Mouse (Mus musculus) CH12.LX (cell line): Measurements from ENCODE around the gene Ubtf.
"Not testable (repeated sequence)": the region's sequence is repeated elsewhere in the genome, so short reads cannot be mapped to it uniquely, and the experiment has no call there.

Source experiments
- BHLHE40 ChIP-seq: IDR thresholded peaks from 2 replicates; pipeline ENCODE4 v1.6.1; 2011; ENCODE audit warnings: mild to moderate bottlenecking, low read depth, low read length, improper control_type of control experiment
- CHD2 ChIP-seq: IDR thresholded peaks from 2 replicates; pipeline ENCODE4 v1.6.1; 2011; ENCODE audit warnings: low read length, improper control_type of control experiment
- CTCF ChIP-seq, 2 experiments: IDR thresholded peaks in 1 of 2; conservative IDR thresholded peaks in 1 of 2; 2 replicates each; pipeline ENCODE4 v1.5.1; 2011 to 2012; ENCODE audit warnings: low read depth in 2 of 2, low read length in 2 of 2, improper control_type of control experiment in 1 of 2, inconsistent platforms in 1 of 2, mild to moderate bottlenecking in 1 of 2, moderate library complexity in 1 of 2
- E2F4 ChIP-seq: IDR thresholded peaks from 2 replicates; pipeline ENCODE4 v1.6.1; 2011; ENCODE audit warnings: low read depth, low read length, improper control_type of control experiment; ENCODE audit not compliant: insufficient replicate concordance
- MAFK ChIP-seq: IDR thresholded peaks from 2 replicates; pipeline ENCODE4 v1.6.1; 2011; ENCODE audit warnings: low read length, improper control_type of control experiment; ENCODE audit not compliant: insufficient replicate concordance
- NELFE ChIP-seq: IDR thresholded peaks from 2 replicates; pipeline ENCODE4 v1.6.1; 2011; ENCODE audit warnings: low read depth, low read length, improper control_type of control experiment
- NRF1 ChIP-seq: IDR thresholded peaks from 2 replicates; pipeline ENCODE4 v1.6.1; 2014; ENCODE audit warnings: low read depth, mild to moderate bottlenecking, inconsistent platforms, low read length, improper control_type of control experiment, moderate library complexity
- POLR2A ChIP-seq: IDR thresholded peaks from 2 replicates; pipeline ENCODE4 v1.6.1; 2011; ENCODE audit warnings: low read depth, mild to moderate bottlenecking, improper control_type of control experiment, low read length
- POLR2AphosphoS2 ChIP-seq: IDR thresholded peaks from 2 replicates; pipeline ENCODE4 v1.6.1; 2011; ENCODE audit warnings: low read depth, low read length, improper control_type of control experiment
- SIN3A ChIP-seq: IDR thresholded peaks from 2 replicates; pipeline ENCODE4 v1.6.1; 2012; ENCODE audit warnings: low read length, improper control_type of control experiment, inconsistent platforms
- TBP ChIP-seq: conservative IDR thresholded peaks from 2 replicates; pipeline ENCODE4 v1.6.1; 2011; ENCODE audit warnings: low read depth, low read length, improper control_type of control experiment
- TCF12 ChIP-seq: IDR thresholded peaks from 2 replicates; pipeline ENCODE4 v1.6.1; 2014; ENCODE audit warnings: low read depth, mild to moderate bottlenecking, inconsistent platforms, low read length, improper control_type of control experiment
- ZMIZ1 ChIP-seq: IDR thresholded peaks from 2 replicates; pipeline ENCODE4 v1.6.1; 2012; ENCODE audit warnings: low read depth, mild to moderate bottlenecking, inconsistent platforms, low read length, improper control_type of control experiment

GRCm38 (mm10) chr11:102366103-102366502 lies 46.6 kb upstream of the Ubtf start, which contains the start of gene Slc4a1:
- not testable (repeated sequence) for TF ChIP-seq CTCF (conservative IDR thresholded peaks at IDR 0.05 in 1 of 2, IDR thresholded peaks at IDR 0.05 in 1 of 2; ENCODE audit: low read depth in 2 of 2, low read length in 2 of 2); TCF12; SIN3A; NRF1; MAFK; NELFE; BHLHE40; POLR2AphosphoS2; TBP; CHD2; POLR2A; ZMIZ1; E2F4
